ENCODE assay signal across 8 mouse cellular contexts in genomic region chr17:34644608-34645007, GRCm38 (mm10). TPM values are rescaled to one million over a fixed set of nuclear protein-coding genes. Genes with fewer than 3 reads are reported as not detected.
DNase-seq lines count a peak whose midpoint lies in the region; ATAC-seq lines count a peak whose summit lies in the region.

Gene Fkbpl, plus strand, starts transcription at chr17:34644764.

- peak; percentile 100 for DNase-seq in adipocyte (ENCODE audit: low spot score)
- peak; percentile 99 for DNase-seq in embryo, embryonic 10 days (ENCODE audit: low spot score)
- peak; percentile 94 for DNase-seq in gastrocnemius, postnatal 14 days
- DNase-seq in left cerebral cortex, postnatal 10 days (ENCODE audit: extremely low spot score in 1 of 2, low spot score in 2 of 2), result peak; percentile 94 to 98
- DNase-seq in right cerebral cortex, postnatal 25 days, result peak; percentile 95
- DNase-seq in urinary bladder, postnatal 4 days (ENCODE audit: low spot score in 2 of 2), result peak; percentile 91 to 95

- intact Hi-C loops in gastrocnemius, postnatal 14 days (cut with DNase I; ENCODE audit: low total_unique reads), result no loop called here
- intact Hi-C loops in left cerebral cortex, postnatal 10 days (cut with DNase I), result no loop called here

- peak; percentile 78 for ATAC-seq in inflammation-experienced regulatory T-cells, adult 6 months
- ATAC-seq in megakaryocyte-erythroid progenitor cell, adult 5-6 weeks (replicated peaks; ENCODE audit: low FRiP score, low TSS enrichment, poor library complexity, severe bottlenecking), result peak; percentile 86

RNA-seq across cellular contexts. Expression of gene Fkbpl, which starts in this region (rescaled TPM):
- total RNA-seq in gastrocnemius, postnatal 14 days (2021), result 1 to 10 TPM; 4.6 to 6.4 TPM
- 1 to 10 TPM; 4.4 to 5.8 (median 5.2) TPM for polyA plus RNA-seq in inflammation-experienced regulatory T-cells, adult 6 months (2017; shearing (Covaris generic))
- total RNA-seq in left cerebral cortex, postnatal 10 days (2021), result 10 to 100 TPM; 12.5 to 13.7 TPM
- total RNA-seq in megakaryocyte-erythroid progenitor cell, adult 5-6 weeks (2014; fragmentation: Nextera tagmentation), result 5.5 TPM in 2 replicates
- total RNA-seq in megakaryocyte-erythroid progenitor cell, adult 5-6 weeks (2017), result 14.7 and 26.2 TPM in 2 replicates

Comparison
In these comparisons a context has a peak if more than half of its experiments do, and no peak if none do; other contexts are left out.
1. Peak in every context shown above with its lines: DNase-seq and ATAC-seq.